Mouse (Mus musculus) brain, embryonic 14.5 days (tissue): ENCODE data around the gene Rnf145. TPM values are rescaled to one million over a fixed set of nuclear protein-coding genes. Genes with fewer than 3 reads are reported as not detected.

ENCODE experiments used
- DNase-seq: peaks from one replicate; pipeline ENCODE4 v3.0.0-alpha.2; 2011; ENCODE audit warnings: low read depth
- CTCF ChIP-seq: fragments of 200-500 bp; IDR thresholded peaks from 2 replicates; pipeline ENCODE4 v1.5.1; 2012; ENCODE audit warnings: inconsistent platforms, mild to moderate bottlenecking, moderate library complexity, borderline replicate concordance; ENCODE audit not compliant: insufficient read depth, insufficient read length; ENCODE audit errors: extremely low read depth
- POLR2A ChIP-seq: fragments of 200-500 bp; IDR thresholded peaks from 2 replicates; pipeline ENCODE4 v1.6.1; 2012; ENCODE audit warnings: mild to moderate bottlenecking, inconsistent platforms, borderline replicate concordance; ENCODE audit not compliant: poor library complexity, insufficient read depth, insufficient read length, severe bottlenecking; ENCODE audit errors: extremely low read depth
- polyA plus RNA-seq: library from polyadenylated mRNA; depleted of rRNA; stranded (reverse); fragments of >200 nt; gene quantifications from 2 replicates; pipeline ENCODE4 v1.2.3, GENCODE M21; 2012

The Rnf145 gene
- polyA plus RNA-seq, 1 experiment = 179 TPM

DNA sequence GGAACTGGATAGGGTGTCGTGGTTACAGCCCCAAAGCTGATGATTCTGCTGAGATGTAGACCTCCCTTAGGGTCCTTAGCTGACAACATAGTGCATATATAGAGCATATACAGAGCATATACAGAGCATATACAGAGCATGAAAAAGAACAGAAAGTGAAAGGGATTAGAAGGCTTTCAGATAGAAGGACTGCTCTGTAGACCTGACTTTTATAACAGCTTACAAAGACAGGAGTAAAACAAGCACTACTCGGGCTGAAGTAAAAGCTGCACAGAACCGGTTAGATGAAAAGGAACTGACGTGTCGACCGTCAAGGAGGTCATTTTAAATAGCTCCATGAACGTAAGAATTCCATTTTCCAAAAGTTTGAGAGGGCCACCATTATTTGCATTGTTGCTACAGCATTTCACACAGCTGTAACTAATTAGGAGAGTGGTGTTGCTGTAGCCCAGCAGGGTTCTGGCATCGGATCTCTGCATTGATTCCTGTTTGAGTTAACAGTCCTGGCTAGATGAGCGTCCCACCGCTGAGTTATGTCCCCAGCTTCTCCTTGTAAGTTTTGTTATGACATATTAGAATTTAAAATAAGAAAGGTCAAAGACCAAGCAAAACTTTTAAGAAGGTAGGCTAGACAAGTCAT, 20.6 kb downstream of the Rnf145 start:
- TF ChIP-seq CTCF (no peak), POLR2A (no peak)
- DNase-seq = peak; percentile 40

DNA sequence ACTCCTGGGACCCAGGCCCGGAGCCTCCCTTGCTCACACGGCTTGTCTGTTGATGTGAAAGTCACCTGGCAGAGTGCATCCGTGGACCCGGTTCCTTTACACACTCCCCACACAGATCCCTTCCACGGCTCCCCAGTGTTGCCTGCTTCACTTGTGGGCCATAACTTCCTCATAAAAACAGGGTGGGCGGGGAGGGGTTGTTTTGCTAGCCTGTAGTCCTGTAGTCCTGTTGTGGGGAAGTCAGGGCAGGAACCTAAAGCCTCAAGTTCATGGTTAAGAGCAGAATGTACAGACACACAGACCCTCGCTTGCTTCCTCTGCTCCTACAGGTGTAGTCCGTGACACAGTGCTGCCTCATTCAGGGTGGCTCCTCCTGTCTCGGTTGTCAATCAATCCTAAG, 21.5 kb downstream of the Rnf145 start:
- TF ChIP-seq CTCF (no peak), POLR2A (no peak)
- DNase-seq = no peak

DNA sequence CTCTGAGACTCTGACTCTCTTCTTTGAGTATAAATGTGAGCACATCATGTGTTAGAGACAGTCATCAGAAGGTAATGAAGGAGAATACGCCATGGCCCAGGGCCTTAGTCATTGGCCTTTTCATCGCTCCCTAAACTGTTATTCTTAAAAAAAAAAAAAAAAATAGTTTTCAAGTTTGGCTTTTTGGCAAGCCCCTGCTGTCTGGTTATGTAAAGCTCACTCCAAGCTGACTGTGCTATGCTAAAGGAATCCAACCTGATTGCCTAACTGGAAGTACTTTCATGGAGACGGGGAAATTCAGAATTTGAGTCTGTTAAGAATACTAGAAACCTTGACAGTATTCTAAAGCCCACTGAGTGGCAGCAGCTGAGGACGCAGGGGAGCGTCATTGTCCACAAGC, 22.5 kb downstream of the Rnf145 start:
- TF ChIP-seq CTCF = no peak
- no peak for TF ChIP-seq POLR2A

GRCm38 (mm10) chr11:44541813-44542212, 23.0 kb downstream of the Rnf145 start:
- TF ChIP-seq POLR2A = no peak
- no peak for TF ChIP-seq CTCF

More for the DNA sequence above, 22.5 kb downstream of the Rnf145 start:
- DNase-seq = no peak

DNA sequence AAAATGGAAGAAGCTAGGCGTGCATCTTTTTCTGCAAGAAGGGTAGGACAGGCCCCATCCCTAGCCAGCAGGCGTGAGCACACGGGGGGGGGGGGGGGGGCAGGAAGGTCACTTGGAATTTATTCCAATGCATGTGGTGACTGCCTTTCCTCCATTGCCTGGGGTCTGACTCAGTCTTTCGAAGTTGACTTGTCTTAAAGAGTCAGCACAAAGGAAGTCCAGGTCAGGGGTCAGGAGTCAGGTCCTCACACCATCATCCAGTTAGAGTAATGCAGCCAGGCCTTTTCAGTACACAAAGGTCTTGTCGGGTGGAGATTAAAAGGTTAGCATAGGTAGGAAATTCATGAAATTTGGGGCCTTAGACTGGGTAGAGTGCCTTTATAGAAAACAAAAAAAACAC, 24.8 kb downstream of the Rnf145 start:
- no peak for TF ChIP-seq POLR2A
- no peak for TF ChIP-seq CTCF
- DNase-seq = no peak

More at GRCm38 (mm10) chr11:44541813-44542212, 23.0 kb downstream of the Rnf145 start:
- DNase-seq = no peak

DNA sequence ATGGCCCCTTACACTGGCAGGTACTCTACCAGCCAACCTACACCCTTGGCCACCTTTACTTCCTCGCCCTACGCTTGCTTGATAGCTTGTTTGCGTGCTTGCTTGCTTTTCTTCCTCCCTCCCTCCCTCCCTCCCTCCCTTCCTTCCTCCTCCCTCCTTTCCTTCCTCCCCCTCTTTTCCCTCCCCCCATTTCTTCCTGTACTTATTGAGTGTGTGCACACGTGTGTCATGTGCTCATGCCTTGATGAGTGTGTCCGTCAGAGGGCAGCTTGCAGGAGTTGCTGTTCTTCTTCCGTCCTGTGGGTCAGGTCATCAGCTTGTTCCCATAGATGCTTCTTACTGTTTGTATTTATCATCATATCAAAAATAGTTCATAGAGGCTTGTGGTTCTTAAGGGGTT, 25.2 kb downstream of the Rnf145 start:
- TF ChIP-seq CTCF (no peak), POLR2A (no peak)

DNA sequence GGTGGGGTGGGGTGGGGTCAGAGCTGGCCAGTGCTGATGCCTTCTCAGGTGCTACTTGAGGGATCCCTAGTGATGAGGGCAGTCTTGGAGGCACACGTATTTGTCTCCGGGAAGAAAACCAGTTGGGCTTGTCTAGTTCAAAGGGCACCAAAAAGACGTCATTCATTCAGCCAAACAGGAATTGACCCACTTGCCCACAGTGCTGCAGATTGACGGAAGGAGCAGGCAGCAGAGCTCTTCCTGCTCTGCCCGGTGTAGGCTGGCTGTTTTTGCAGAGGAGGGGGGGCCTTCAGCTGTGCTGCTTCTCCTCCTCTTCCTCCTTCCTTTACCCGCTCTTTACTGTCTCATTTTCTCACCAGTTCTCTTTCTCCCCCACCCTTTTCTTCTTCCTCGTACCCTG, 26.4 kb downstream of the Rnf145 start:
- no peak for TF ChIP-seq CTCF
- TF ChIP-seq POLR2A = no peak

More for the DNA sequence above, 25.2 kb downstream of the Rnf145 start:
- no peak for DNase-seq

GRCm38 (mm10) chr11:44546250-44546649, 27.5 kb downstream of the Rnf145 start:
- no peak for DNase-seq
- no peak for TF ChIP-seq CTCF
- TF ChIP-seq POLR2A = no peak

More for the DNA sequence above, 26.4 kb downstream of the Rnf145 start:
- no peak for DNase-seq

GRCm38 (mm10) chr11:44547651-44548196, 29.0 kb downstream of the Rnf145 start:
- TF ChIP-seq POLR2A = no peak
- DNase-seq = peak; percentile 80

DNA sequence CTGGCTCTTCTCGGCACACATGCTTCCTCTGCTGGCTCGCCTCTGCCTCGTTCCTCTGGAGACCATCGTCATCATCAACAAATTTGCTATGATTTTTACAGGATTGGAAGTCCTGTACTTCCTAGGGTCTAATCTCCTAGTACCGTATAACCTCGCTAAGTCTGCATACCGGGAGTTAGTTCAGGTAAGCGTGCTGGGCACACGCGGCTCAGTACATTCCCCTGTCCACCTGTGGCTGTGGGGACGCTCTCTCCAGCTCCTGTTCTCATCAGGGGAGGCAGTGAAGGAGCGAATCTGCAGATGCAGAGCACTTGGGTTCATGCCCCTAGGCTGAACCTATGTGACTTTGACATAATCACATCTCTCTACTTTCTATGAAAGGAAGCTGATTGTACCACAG, 30.1 kb downstream of the Rnf145 start:
- TF ChIP-seq CTCF (no peak), POLR2A (no peak)
- DNase-seq = no peak

GRCm38 (mm10) chr11:44549511-44550278, 30.9 kb downstream of the Rnf145 start:
- no peak for DNase-seq
- TF ChIP-seq CTCF (no peak), POLR2A (no peak)

DNA sequence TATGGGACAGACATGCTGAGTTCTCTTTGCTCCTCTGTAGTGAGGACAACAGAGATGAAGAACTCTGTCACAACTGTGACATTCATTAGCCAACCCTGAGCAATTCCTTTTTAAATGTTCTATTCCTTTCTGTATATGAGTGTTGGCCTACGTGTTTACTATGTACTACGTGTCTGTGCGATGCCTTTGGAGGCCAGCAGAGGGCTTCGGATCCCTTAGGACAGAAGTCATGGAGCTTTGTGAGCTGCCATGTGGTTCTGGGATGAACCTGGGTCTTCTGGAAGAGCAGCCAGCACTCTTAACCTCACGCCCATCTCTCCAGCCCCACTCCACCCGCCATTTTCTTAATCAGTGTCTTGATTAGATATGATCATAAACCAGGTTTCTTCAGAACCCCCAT, 32.2 kb downstream of the Rnf145 start:
- no peak for DNase-seq
- TF ChIP-seq CTCF (peak; percentile 45; the same call in 1 of the 2 replicates), POLR2A (no peak)

- TF ChIP-seq POLR2A (no peak), CTCF (no peak)
These were observed 35.6 kb downstream of the Rnf145 start for GRCm38 (mm10) chr11:44554339-44554738.

GRCm38 (mm10) chr11:44558521-44558920, 39.8 kb downstream of the Rnf145 start:
- TF ChIP-seq CTCF (no peak), POLR2A (no peak)
- DNase-seq = no peak

More at GRCm38 (mm10) chr11:44554339-44554738, 35.6 kb downstream of the Rnf145 start:
- DNase-seq = peak; percentile 43

DNA sequence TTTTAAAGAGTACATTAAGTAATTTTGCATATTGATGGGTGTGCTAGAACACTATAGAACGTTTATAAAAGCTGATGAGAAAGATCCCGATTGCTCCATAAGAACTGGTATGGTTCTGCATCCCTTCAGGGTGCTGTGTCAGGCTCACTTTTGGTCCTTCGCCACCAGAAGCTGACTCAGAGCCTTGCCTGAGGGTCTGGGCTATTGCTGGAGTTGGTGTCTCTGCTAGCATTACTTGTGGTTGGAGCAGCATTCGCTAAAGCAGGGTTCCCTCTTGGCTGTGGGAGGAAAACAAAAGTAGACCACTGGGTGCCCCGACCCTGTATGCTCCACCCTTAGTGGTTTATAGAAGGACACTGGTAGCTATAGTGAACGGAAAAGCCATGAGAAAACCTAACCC, 40.7 kb downstream of the Rnf145 start:
- DNase-seq = no peak
- no peak for TF ChIP-seq CTCF
- TF ChIP-seq POLR2A = no peak
